Mouse (Mus musculus): Measurements from ENCODE around the gene Fgfrl1.
"Not testable (repeated sequence)": the region's sequence is repeated elsewhere in the genome, so short reads cannot be mapped to it uniquely, and the experiment has no call there.

The Fgfrl1 gene

GRCm38 (mm10) chr5:108701341-108702021, 9.3 kb downstream of the Fgfrl1 start:
- in situ Hi-C loops (cut with MboI): no loop called here

GRCm38 (mm10) chr5:108703754-108704626, 11.8 kb downstream of the Fgfrl1 start:
- in situ Hi-C loops (cut with MboI): no loop called here

GRCm38 (mm10) chr5:108707758-108708157, 15.6 kb downstream of the Fgfrl1 start:
- in situ Hi-C loops (cut with MboI): no loop called here

GRCm38 (mm10) chr5:108708419-108708818, 16.2 kb downstream of the Fgfrl1 start:
- in situ Hi-C loops (cut with MboI): no loop called here

- in situ Hi-C loops (cut with MboI): no loop called here
Measured at GRCm38 (mm10) chr5:108708981-108709731, 17.0 kb downstream of the Fgfrl1 start.

GRCm38 (mm10) chr5:108711968-108712367, 19.8 kb downstream of the Fgfrl1 start:
- in situ Hi-C loops (cut with MboI): no loop called here

- in situ Hi-C loops (cut with MboI): no loop called here
Measured at GRCm38 (mm10) chr5:108713096-108713495, 20.9 kb downstream of the Fgfrl1 start.

- in situ Hi-C loops (cut with MboI): no loop called here
Measured at GRCm38 (mm10) chr5:108713691-108714090, 21.5 kb downstream of the Fgfrl1 start.

GRCm38 (mm10) chr5:108714149-108714548, 22.0 kb downstream of the Fgfrl1 start:
- in situ Hi-C loops (cut with MboI): no loop called here

GRCm38 (mm10) chr5:108715974-108716373, 23.8 kb downstream of the Fgfrl1 start:
- in situ Hi-C loops (cut with MboI): no loop called here

- in situ Hi-C loops (cut with MboI): no loop called here
Measured at GRCm38 (mm10) chr5:108718051-108718450, 25.9 kb downstream of the Fgfrl1 start.

- in situ Hi-C loops (cut with MboI): no loop called here
Measured at GRCm38 (mm10) chr5:108719761-108720160, 27.6 kb downstream of the Fgfrl1 start.

- in situ Hi-C loops (cut with MboI): no loop called here
Measured at GRCm38 (mm10) chr5:108724006-108724405, 31.8 kb downstream of the Fgfrl1 start.

GRCm38 (mm10) chr5:108726557-108727248, 34.5 kb downstream of the Fgfrl1 start:
- in situ Hi-C loops (cut with MboI): no loop called here

GRCm38 (mm10) chr5:108727425-108727824, 35.2 kb downstream of the Fgfrl1 start:
- in situ Hi-C loops (cut with MboI): no loop called here

- in situ Hi-C loops (cut with MboI): no loop called here
Measured at GRCm38 (mm10) chr5:108741844-108742243, 49.7 kb downstream of the Fgfrl1 start.

GRCm38 (mm10) chr5:108742596-108742995, 50.4 kb downstream of the Fgfrl1 start:
- in situ Hi-C loops (cut with MboI): no loop called here

GRCm38 (mm10) chr5:108743856-108744255, 51.7 kb downstream of the Fgfrl1 start:
- in situ Hi-C loops (cut with MboI): no loop called here

GRCm38 (mm10) chr5:108744629-108745028, 52.4 kb downstream of the Fgfrl1 start:
- in situ Hi-C loops (cut with MboI): no loop called here

GRCm38 (mm10) chr5:108750328-108751210, 58.4 kb downstream of the Fgfrl1 start:
- in situ Hi-C loops (cut with MboI): no loop called here

GRCm38 (mm10) chr5:108751258-108751657, 59.1 kb downstream of the Fgfrl1 start:
- in situ Hi-C loops (cut with MboI): not testable (repeated sequence)

All from mature B cell (primary cell).